Mouse (Mus musculus) cortical plate, adult 2 months (tissue): ENCODE results near the gene Vrk1. TPM values are rescaled to one million over a fixed set of nuclear protein-coding genes. Genes with fewer than 3 reads are reported as not detected.

Source experiments
- H3K27ac ChIP-seq: fragments of 200-500 bp; 2 replicates; pipeline ENCODE4 v1.5.1; 2012; ENCODE audit warnings: low read length, control low read depth, inconsistent platforms; ENCODE audit not compliant: insufficient read depth
- H3K4me1 ChIP-seq: fragments of 200-500 bp; 2 replicates; pipeline ENCODE4 v1.6.1; 2011; ENCODE audit warnings: low read length; ENCODE audit not compliant: control insufficient read depth, insufficient read depth
- H3K4me3 ChIP-seq: fragments of 200-500 bp; 2 replicates; pipeline ENCODE4 v1.5.1; 2011; ENCODE audit warnings: mild to moderate bottlenecking, low read length, control low read depth; ENCODE audit not compliant: insufficient read depth
- CTCF ChIP-seq: fragments of 200-500 bp; IDR thresholded peaks from 2 replicates; pipeline ENCODE4 v1.5.1; 2011; ENCODE audit warnings: mild to moderate bottlenecking, control low read depth, low read length; ENCODE audit not compliant: insufficient read depth; ENCODE audit errors: extremely low read depth
- POLR2A ChIP-seq: fragments of 200-500 bp; IDR thresholded peaks from 2 replicates; pipeline ENCODE4 v1.6.1; 2011; ENCODE audit warnings: mild to moderate bottlenecking, low read length, control low read depth; ENCODE audit not compliant: insufficient read depth; ENCODE audit errors: extremely low read depth
- polyA plus RNA-seq: library from polyadenylated mRNA; depleted of rRNA; stranded (reverse); fragments of >200 nt; gene quantifications from 2 replicates; pipeline ENCODE4 v1.2.3, GENCODE M21; 2012

Gene Vrk1
- polyA plus RNA-seq, 1 experiment = 15.5 TPM

DNA sequence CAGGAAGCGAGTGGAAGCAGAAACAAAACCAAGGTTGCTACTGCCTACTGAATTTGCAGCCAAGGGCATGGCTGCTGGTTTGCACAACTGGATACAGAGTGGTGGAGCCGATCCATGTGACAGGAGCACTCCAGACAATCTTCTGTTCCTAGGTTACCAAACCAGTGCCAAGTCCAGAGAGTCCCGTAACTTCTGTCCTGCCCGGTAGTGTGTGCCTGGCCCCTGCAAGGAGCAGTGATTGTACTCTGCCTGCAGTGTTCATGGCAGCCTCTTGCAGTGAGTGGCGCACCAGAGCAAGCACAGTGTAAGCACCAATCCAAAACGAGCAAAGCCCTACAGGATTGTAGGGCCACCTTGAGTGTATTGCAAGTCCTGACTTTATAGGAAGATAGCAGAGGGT lies 15.4 kb downstream of the Vrk1 start:
- no peak for TF ChIP-seq POLR2A
- no peak for TF ChIP-seq CTCF
- H3K4me3 ChIP-seq = no peak overlapping the region
- H3K4me1 ChIP-seq = peaks cover 2% of the 10 kb centered on the region
- no peak overlapping the region for H3K27ac ChIP-seq

DNA sequence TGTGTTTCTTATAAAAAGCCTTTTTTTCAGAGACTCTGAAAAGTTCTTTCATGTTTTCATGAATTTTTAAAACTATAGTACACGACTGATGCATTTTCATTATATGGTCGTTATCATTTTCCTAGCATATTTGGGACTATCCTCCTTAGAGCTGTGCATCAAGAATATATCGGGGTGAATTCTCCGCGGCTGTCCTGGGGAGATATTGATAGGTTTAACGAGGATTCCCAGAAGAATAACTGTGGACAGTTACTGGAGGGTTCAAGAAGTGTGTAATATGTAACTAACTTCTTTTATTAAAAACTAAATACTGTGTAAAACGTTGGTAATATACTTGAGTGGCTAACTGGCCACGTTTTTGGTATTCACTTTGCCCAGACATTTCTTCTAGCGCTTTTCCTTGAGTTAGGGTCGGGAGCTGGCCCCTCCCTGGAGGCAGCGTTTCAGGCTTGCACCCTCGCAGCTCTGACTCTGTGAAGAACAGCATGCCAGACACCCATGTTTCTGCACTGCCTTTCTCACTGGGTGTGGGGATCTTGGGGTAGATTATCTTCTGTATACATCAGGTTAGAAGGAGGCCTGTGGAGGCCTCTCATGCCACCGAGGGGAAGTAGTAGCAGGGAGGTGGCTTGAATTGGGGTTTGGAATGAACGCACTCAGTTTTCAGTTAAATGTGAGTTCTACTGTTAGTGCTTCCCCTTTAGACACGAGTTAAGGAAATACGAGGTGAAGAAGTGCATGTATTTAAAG lies 16.5 kb downstream of the Vrk1 start:
- no peak for TF ChIP-seq CTCF
- TF ChIP-seq POLR2A = no peak
- Histone ChIP-seq H3K4me1 (peaks cover 3% of the 10 kb centered on the region), H3K4me3 (no peak overlapping the region), H3K27ac (no peak overlapping the region)

DNA sequence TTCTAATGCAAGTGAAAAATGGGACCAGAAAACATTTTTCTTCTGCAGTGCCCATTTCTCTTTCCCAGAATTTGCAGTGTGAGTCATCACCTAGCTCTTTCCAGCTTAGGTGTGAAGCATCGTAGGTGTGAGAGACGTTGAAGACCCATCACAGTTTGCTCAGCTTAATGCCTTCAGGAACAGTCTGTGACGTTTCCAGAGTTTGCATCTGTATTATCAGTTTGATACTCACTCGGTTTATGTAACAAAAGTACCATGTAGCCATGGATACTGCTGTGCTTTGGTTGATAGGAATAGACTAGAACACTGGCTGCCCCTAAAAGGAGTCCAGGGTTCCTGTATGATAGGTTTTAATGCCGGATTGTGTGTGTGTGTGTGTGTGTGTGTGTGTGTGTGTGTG lies 17.3 kb downstream of the Vrk1 start:
- no peak overlapping the region for H3K4me3 ChIP-seq
- H3K4me1 ChIP-seq = peaks cover 5% of the 10 kb centered on the region
- H3K27ac ChIP-seq = no peak overlapping the region; the same call in 1 of the 2 replicates
- no peak for TF ChIP-seq POLR2A
- no peak for TF ChIP-seq CTCF

DNA sequence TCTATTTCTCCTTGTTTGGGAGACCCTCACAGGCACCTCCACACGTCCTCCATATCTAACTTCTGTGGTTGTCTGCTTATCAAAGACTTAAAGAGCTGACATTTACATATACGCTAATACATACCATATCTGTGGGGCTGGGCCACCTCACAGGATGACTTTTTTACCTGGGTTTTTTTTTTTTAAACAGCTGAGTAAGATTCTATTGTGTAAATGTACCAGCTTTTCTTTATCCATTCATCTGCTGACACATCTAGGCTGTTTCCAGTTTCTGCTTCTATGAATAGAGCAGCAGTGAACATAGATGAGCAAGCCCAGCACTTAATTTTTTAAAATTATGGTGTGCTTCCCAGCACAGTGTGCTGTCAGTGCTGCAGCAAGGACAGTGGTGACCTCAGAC lies 19.6 kb downstream of the Vrk1 start:
- no peak overlapping the region for H3K4me3 ChIP-seq
- peaks cover 5% of the 10 kb centered on the region for H3K4me1 ChIP-seq
- peak overlapping the region; percentile 85; the same call in 1 of the 2 replicates for H3K27ac ChIP-seq
- no peak for TF ChIP-seq POLR2A
- no peak for TF ChIP-seq CTCF

DNA sequence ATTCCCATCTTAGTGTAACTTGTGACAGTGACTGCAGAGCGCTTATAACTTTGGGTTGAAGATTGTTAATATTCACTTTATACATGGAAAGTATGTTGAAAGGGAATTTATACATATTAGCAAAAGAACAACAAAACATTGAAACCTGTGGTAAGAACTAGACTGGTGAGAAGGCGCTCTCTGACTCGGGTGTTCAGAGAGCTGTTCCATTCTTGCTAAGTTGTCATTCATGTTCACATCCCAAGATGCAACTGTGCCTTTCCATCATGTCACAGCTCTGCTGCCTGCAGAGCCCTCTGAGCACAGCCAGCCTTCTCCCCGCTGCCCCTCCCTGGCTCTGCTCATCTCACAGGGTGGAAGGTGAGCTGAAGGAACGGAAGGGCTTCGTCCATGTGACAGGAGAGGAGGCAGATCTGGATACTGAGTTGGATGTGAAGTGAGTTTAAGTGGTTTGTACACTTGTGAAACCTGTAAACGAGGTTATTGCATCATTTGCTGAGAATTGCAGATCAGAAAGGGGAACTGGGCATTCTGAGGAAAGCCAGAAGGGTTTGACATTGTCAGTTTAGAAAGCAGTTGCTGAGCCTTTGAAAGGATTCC lies 20.2 kb downstream of the Vrk1 start:
- Histone ChIP-seq H3K27ac (peak overlapping the region; percentile 85; the same call in 1 of the 2 replicates), H3K4me1 (peaks cover 5% of the 10 kb centered on the region), H3K4me3 (no peak overlapping the region)
- TF ChIP-seq POLR2A (no peak), CTCF (no peak)

DNA sequence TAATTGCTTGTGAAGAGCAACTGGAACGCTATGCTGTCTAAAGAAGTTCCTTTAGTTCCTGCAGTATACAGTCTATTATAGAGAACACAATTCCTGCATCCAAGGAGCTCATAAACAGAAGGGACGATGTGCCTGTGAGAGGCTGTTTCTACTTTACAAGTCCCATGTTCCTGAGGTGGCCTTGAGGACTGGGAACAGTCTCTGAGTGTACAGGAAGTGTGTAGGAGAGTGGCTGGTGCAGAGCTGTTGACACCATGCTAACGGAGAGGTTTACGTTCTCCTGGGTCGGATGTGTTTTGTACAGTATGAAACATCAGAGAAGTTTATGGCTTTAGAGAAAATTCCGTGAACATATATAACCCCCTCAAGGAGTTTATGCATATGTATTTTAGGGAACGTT lies 20.8 kb downstream of the Vrk1 start:
- Histone ChIP-seq H3K4me3 (no peak overlapping the region), H3K27ac (0 out of 2 replicates have a peak overlapping the region, but pooled peaks have one; percentile 5), H3K4me1 (peaks cover 5% of the 10 kb centered on the region)
- TF ChIP-seq POLR2A (no peak), CTCF (no peak)

DNA sequence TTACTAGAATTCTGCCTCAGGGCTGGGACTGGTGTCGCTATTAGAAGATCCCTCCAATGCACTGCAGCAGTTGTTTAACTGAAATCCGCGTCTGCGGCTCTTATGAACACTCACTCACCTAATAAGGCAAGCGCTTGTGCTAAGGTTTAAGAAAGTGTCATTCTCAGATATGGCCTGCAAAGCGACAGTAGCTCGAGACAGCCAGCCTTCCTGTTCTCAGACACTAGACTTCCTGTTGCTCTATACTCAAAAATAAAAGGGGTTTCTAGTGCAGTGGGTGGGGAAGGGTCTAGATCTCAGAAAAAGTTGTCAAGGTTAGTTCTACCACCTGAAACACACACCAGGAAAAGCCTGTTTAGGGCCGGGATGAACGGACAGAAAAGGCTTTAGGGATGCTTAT lies 21.9 kb downstream of the Vrk1 start:
- no peak overlapping the region for H3K4me3 ChIP-seq
- peaks cover 5% of the 10 kb centered on the region for H3K4me1 ChIP-seq
- peak overlapping the region; percentile 67 for H3K27ac ChIP-seq
- TF ChIP-seq CTCF = no peak
- TF ChIP-seq POLR2A = no peak

DNA sequence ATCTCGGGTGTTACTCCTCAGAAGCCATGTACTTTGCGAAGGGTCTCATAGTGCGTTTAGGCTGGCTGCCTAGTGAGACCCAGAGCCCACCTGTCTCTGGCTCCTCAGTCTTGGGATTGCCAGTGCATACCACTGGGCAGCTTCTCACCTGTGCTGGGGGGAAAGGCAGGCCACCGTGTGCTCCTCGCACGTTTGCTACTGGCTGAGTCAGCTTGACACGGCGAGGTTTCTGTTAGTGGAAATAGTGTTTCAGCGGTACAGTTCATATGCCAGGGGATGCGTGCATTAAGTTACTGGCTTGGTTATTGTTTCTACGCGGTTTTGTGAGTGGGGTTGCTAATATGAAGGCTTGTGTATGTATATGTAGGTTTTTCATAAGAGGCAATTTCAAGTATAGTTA lies 22.3 kb downstream of the Vrk1 start:
- H3K4me1 ChIP-seq = peaks cover 5% of the 10 kb centered on the region
- H3K4me3 ChIP-seq = no peak overlapping the region
- H3K27ac ChIP-seq = no peak overlapping the region
- no peak for TF ChIP-seq CTCF
- no peak for TF ChIP-seq POLR2A

DNA sequence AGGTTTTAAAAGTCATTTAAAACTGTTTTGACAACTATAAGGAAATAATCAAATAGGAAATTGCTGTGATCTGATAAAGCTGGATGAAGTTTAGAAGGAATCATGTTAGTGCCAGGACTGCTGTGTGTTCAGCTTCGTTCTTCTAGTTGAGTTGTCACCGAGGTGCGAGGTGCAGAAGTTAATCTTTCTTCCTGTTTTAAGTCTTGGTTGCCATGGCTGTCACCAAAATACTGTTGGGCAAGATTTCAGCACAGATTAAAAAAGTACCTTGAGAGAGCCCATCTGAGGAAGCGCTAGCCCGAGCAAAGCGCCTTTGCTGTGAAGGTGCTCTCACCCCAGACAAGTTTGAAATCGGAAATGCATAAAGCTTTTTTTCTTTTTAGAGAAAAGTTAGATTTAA lies 24.2 kb downstream of the Vrk1 start:
- Histone ChIP-seq H3K27ac (no peak overlapping the region), H3K4me3 (no peak overlapping the region), H3K4me1 (peaks cover 5% of the 10 kb centered on the region)
- TF ChIP-seq POLR2A = no peak
- no peak for TF ChIP-seq CTCF

DNA sequence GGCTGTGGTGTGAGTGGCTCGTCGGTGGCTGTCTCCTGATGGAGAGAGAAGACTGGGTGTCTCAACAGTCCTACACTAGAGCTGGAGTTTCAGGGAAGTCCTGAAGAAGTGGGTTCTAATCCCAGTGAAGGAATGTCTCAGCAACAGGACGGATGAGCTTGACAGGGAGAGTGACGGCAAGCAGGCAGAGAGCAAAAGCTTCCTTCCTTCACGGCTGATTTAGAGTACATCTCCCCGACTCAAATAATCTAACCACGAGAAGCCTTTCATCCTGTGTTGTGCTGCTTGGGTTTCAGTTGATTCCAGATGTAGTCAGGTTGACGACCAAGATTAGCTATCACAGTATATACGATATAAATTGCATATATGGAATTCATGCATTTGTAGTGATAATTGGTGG lies 24.7 kb downstream of the Vrk1 start:
- TF ChIP-seq POLR2A (no peak), CTCF (no peak)
- H3K27ac ChIP-seq = no peak overlapping the region

More for the DNA sequence above, 24.7 kb downstream of the Vrk1 start:
- Histone ChIP-seq H3K4me1 (peaks cover 4% of the 10 kb centered on the region), H3K4me3 (no peak overlapping the region)
